Mouse (Mus musculus) c-Kit-positive CD71-positive TER-119-negative erythroid progenitor cells, embryonic 14.5 days (primary cell): ENCODE measurements at regions not wholly inside any gene's neighbourhood (a gene's known extent, or its start where the extent isn't known, plus 50 kb on each side); places are given as distances from the start of the nearest gene placed in this dataset.
"Not testable (repeated sequence)": the region's sequence is repeated elsewhere in the genome, so short reads cannot be mapped to it uniquely, and the experiment has no call there.

Experiments used
- DNase-seq: peaks from one replicate; pipeline ENCODE4 v3.0.0-alpha.2; 2013; ENCODE audit warnings: low read depth

DNA sequence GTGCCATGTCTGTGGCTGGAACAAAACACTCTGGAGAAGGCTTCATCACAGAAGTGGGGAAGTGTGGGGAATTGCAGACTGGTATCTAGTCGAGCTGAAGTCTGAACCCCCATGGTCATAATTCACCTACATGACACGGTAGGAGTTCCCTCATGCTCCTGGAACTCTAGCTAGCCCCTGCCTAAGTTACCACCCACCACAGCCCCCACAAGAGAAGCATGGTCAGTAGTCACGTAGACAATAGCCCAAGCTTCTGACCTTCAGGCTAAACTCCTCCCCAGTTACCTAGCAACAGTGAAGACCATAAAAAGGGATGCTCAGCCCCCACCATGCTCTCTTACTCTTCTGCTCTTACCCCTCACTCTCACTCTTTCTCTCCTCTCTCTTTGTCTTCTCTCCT, 143.8 kb upstream of the Gm17728 start:
- not testable (repeated sequence) for DNase-seq

DNA sequence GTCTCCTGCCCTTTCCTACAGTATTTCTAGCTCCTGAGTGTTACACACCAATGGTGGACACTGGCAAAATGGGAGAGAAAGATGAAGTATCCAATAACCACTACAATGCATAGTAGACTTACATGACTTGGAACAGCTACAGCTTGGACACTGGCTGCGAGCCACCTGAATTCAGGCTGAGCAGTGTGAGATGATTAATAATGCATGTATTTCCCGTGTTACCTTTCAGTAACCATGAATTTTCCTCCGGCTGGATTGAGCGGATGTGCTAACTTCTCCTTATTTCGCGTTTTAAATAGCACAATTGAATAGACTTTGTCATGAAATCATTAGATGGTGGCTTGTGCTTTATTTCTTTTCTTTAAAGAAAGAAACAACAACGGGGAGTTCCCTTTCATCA, 142.4 kb upstream of the Gm17728 start:
- DNase-seq, result no peak

DNA sequence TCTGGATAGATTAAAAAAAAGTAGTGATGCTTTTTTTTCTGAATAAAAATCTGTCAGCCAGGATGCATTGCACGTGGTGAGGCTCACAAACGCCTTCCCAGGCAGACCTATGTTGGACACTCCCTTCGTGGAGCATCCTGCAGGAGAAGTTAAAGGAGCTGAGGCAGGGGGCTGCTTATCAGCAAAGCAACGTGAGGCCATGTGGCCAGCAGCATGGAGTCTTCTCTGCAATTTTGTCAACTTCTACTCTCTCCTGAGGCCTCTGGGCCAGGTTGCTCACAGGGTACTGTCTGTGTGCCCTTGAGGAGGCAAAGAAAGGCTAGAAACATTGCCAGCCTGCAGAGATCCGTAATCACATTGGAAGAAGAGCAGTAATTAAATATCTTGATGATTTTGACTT, 140.0 kb upstream of the Gm17728 start:
- no peak for DNase-seq

- no peak for DNase-seq
These were observed 139.3 kb upstream of the Gm17728 start for GRCm38 (mm10) chr17:9282333-9283176.

DNA sequence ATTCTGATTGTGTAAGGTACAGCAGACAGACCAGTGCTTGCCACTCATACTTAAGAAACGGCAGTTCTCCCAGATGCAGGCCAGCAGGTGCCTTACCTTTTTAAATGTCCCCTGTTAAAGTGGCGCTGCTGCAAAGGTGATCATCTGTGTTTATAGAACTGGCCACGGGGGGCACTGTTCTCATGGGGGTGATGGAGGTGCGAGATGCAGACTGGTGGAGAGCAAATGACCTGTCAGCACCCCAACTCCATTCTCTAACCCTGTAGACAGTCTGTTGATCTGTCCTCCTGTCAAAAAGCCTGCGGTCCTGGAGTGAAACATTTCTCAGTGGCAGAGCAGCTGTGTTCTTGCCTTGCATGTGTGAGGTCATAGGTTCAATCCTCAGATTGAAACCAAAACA, 135.4 kb upstream of the Gm17728 start:
- DNase-seq, result no peak

DNA sequence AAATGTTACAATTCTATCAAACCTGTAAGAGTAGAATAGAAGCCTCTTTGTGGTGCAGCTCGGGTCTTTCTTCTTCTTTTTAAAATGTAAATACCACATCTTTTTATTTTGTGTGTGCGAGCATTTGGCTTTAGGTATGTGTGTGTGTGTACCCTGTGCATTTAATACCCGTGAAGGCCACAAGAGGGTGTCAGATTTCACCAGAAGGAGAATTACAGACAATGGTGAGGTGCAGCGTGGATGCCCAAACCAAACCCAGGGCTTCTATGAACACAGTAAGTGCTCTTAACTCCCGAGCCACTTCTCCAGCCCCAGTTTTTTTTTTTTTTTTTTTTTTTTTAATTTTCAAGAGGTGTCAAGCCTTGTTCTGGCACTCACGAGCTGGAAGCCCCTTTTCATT, 135.0 kb upstream of the Gm17728 start:
- DNase-seq, result no peak

GRCm38 (mm10) chr17:9287682-9288081, 134.2 kb upstream of the Gm17728 start:
- no peak for DNase-seq

GRCm38 (mm10) chr17:9291601-9292000, 130.3 kb upstream of the Gm17728 start:
- DNase-seq, result no peak

DNA sequence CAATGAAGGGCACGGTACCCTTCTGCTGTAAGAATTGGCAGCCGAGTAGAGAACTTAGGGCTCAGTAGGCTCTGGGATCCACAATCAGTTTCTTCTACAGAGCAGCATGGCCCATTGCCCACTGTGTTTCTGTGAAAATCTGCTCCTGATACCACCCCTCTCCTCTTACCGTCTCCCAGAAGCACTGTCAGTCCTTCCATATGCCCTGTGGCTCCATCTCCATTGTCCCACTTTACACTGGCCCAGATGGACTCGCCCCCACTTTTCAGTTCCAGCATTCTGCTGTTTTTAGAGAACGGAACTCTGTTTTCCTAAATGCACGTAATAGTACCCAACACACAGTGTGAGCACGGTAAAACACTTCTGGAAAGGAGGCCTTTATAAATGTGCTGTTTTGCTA, 129.6 kb upstream of the Gm17728 start:
- DNase-seq, result no peak

DNA sequence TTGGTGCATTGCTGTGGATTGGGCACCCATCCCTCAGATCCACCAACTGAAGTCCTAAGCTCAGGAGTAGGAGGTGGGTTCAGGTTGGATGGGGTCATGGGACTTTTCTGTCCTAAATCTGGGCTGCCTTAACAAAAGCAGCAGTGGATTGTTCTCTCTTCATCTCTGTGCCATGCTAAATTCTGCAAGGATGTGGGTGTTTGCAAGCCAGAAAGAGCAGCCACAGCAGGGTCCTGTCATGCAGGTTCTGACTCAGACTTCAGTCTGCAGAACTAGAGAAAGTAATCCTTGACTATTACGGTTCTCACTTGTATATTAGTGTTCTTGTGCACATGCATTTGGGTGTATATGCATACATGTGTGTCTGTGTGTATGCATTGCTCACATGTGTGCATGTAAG, 125.5 kb upstream of the Gm17728 start:
- no peak for DNase-seq

DNA sequence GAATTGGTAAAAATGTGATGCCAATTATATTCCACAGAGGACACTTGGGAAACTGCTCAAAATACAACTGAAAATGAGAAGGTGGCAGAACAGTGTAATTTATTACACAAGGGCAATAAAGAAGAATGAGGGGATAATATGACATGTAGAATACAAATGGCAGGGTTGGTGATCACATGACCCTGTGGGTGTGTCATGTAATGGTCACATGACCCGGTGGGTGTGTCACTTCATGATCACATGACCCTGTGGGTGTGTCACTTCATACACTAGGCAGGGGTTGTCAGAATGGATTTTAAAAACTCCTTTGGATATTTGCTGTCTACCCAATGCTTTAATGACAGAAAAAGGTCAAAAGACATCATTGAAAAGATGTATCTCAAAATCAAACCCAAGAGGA, 123.6 kb upstream of the Gm17728 start:
- no peak for DNase-seq

- no peak for DNase-seq
These were observed 120.8 kb upstream of the Gm17728 start for GRCm38 (mm10) chr17:9301101-9301501.

DNA sequence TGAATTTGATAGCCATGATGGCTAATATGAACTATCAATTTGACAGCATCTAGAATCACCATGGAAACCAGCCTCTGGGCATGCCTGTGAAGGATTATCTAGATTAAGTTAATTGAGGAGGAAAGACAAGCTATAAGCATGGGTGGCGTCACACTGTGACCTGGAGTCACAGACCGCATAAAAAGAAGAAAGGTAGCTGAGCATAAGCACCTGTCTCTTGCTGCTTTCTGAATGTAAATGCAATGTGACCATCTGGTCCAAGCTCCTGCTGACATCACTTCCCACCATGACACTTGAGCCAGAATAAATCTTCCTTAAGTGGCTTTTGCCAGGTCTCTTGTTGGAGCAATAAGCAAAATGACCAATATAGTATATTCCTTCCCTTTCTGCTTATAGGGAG, 113.4 kb upstream of the Gm17728 start:
- no peak for DNase-seq

- DNase-seq, result no peak
These were observed 99.1 kb upstream of the Gm17728 start for GRCm38 (mm10) chr17:9322772-9323171.

DNA sequence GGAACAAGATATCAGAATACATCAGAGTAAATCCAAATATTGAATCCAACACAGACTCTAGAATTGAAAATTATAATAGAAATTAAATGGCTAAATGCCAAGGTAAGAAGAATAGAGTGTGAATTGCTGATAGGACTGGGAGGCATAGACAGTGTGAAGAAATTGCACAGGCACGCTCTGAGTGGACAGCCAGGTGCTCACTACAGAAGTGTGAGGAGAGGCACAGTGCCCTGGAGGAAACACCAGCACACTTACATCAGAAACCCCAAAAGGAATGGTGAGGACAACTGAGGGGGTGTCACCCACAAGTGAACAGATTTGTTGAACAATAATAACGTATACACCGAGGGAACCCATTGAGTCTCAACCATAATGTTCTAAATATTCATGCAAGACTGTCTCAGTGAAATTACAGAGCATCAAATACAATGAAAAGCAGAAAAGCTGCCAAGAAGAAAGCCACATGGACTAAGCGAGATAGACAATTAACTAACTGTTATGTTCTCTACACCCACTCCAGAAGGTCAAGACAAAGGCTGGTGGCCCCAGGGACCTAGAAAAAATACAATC, 92.9 kb upstream of the Gm17728 start:
- DNase-seq, result no peak

DNA sequence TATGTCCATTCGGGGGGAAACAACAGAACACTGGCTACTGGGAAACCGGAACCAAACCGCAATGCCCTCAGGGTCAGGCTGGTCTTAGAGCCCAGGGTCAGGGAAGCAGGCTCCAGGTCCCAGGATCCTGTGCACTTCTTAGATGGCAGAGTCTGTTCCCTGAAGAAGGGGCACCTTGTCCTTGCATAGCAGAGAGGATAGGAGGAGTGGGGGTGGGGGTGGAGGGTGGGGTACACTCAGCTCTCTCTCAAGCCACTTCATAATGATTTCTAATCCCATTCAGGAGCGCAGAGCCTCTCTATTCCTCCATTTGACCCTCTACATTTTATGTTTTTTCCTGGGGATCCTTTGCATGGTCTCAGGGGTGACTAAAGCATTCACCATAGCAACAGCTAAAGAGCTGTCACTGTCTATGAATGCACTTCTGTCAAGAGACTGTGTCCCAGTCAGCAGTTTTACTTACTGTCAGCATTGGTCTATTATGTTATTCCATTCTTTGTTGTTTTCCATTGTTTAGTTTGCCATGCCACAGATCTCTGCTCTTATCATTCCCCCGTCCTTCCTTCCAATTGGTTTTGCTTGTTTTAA, 64.2 kb upstream of the Gm17728 start:
- no peak for DNase-seq
